Comparison of ENCODE assay signal across 8 mouse cellular contexts in the genomic region with DNA sequence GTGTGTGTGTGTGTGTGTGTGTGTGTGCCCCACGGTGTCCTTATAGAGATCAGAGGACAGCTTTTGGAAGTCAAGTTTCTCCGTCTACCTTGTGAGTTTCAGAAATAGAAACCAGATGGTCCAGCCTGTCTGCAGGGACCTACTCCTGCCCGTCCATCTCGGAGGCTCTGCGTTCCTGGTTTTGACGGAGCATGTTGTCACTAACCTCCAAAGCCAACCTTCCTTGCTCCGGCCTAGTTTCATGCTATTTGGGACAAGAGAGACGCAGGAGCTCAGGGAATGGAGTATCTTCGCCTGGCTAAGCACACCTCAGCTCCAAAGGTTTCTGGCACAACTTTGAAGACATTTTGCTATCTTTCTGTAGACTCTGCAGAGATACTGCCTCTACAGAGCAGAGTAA. TPM values are rescaled to one million over a fixed set of nuclear protein-coding genes. Genes with fewer than 3 reads are reported as not detected.
DNase-seq lines count a peak whose midpoint lies in the region; ATAC-seq lines count a peak whose summit lies in the region.

No protein-coding gene starts in this region.

- peak overlapping the region; percentile 95 for H3K27ac ChIP-seq in embryonic facial prominence, embryonic 15.5 days (replicated peaks)
- H3K27ac ChIP-seq in hindbrain, embryonic 10.5 days, result peak overlapping the region; percentile 87
- peak overlapping the region; percentile 81 for H3K27ac ChIP-seq in midbrain, embryonic 11.5 days (ENCODE audit: low read depth, low read length)

- no peaks in the 10 kb centered on the region for H3K27me3 ChIP-seq in embryonic facial prominence, embryonic 15.5 days
- H3K27me3 ChIP-seq in hindbrain, embryonic 10.5 days (ENCODE audit: insufficient read depth, poor library complexity, severe bottlenecking), result no peaks in the 10 kb centered on the region
- H3K27me3 ChIP-seq in midbrain, embryonic 11.5 days (ENCODE audit: control insufficient read depth, insufficient read depth, low read length), result no peaks in the 10 kb centered on the region

- no peaks in the 10 kb centered on the region for H3K36me3 ChIP-seq in embryonic facial prominence, embryonic 15.5 days
- H3K36me3 ChIP-seq in hindbrain, embryonic 10.5 days, result no peaks in the 10 kb centered on the region
- H3K36me3 ChIP-seq in midbrain, embryonic 11.5 days (ENCODE audit: control insufficient read depth, insufficient read depth, low read length), result no peaks in the 10 kb centered on the region

- no peak overlapping the region for H3K4me3 ChIP-seq in embryonic facial prominence, embryonic 15.5 days (replicated peaks)
- H3K4me3 ChIP-seq in hindbrain, embryonic 10.5 days, result peak overlapping the region; percentile 49
- H3K4me3 ChIP-seq in midbrain, embryonic 11.5 days (ENCODE audit: low read depth, low read length), result no peak overlapping the region

- H3K4me1 ChIP-seq in embryonic facial prominence, embryonic 15.5 days, result peaks cover 38% of the 10 kb centered on the region
- peaks cover 45% of the 10 kb centered on the region for H3K4me1 ChIP-seq in hindbrain, embryonic 10.5 days (replicated peaks)
- H3K4me1 ChIP-seq in midbrain, embryonic 11.5 days (ENCODE audit: control insufficient read depth, insufficient read depth, low read length), result peaks cover 28% of the 10 kb centered on the region

- no peak overlapping the region for H3K9ac ChIP-seq in embryonic facial prominence, embryonic 15.5 days
- no peak overlapping the region for H3K9ac ChIP-seq in midbrain, embryonic 11.5 days (ENCODE audit: low read length)

- H3K4me2 ChIP-seq in embryonic facial prominence, embryonic 15.5 days (replicated peaks), result peak overlapping the region; percentile 59
- peak overlapping the region; percentile 52; the same call in 1 of the 2 replicates for H3K4me2 ChIP-seq in midbrain, embryonic 11.5 days

- DNase-seq in CD4-positive, CD25-positive, alpha-beta regulatory T cell, adult 2 months (ENCODE audit: low read depth, low spot score), result peak; percentile 51
- peak; percentile 40 to 41 for DNase-seq in B cell, adult 2 months
- DNase-seq in hindbrain, embryonic 10.5 days (ENCODE audit: low spot score), result no peak
- peak; percentile 86 for DNase-seq in midbrain, embryonic 11.5 days (ENCODE audit: low spot score, missing footprints)
- DNase-seq in T-cell, adult 2 months (ENCODE audit: low spot score), result no peak
- DNase-seq in adrenal gland, adult 18-20 months (ENCODE audit: low spot score in 2 of 2), result no peak

- ATAC-seq in CD4-positive, CD25-positive, alpha-beta regulatory T cell, adult 4 months, result no peak
- no peak for ATAC-seq in embryonic facial prominence, embryonic 15.5 days (ENCODE audit: insufficient number of reproducible peaks, low FRiP score, low TSS enrichment, low read depth)
- ATAC-seq in midbrain, embryonic 11.5 days (ENCODE audit: low FRiP score), result 0 out of 2 replicates have a peak, but pooled peaks have one; percentile 10

- 30% methylated on average over 9 of the region's 9 CpGs for WGBS in embryonic facial prominence, embryonic 15.5 days
- WGBS in hindbrain, embryonic 10.5 days, result 51% methylated on average over 9 of the region's 9 CpGs
- WGBS in midbrain, embryonic 11.5 days, result 58% methylated on average over 9 of the region's 9 CpGs

- H3K9me3 ChIP-seq in embryonic facial prominence, embryonic 15.5 days (replicated peaks), result no peaks in the 10 kb centered on the region
- H3K9me3 ChIP-seq in hindbrain, embryonic 10.5 days, result peaks cover 9% of the 10 kb centered on the region; the same call in 1 of the 2 replicates
- no peaks in the 10 kb centered on the region for H3K9me3 ChIP-seq in midbrain, embryonic 11.5 days (ENCODE audit: control insufficient read depth, low read length)

RNA-seq across cellular contexts. Expression of gene Chd2, which starts 54.2 kb away (rescaled TPM):
- 100 to 1,000 TPM; 223 to 256 TPM for polyA plus RNA-seq in CD4-positive, CD25-positive, alpha-beta regulatory T cell, adult 4 months (2017; shearing (Covaris generic))
- polyA plus RNA-seq in embryonic facial prominence, embryonic 15.5 days (2015; fragmentation: Nextera tagmentation; extraction: Ambion mirVana), result 46.7 and 53.0 TPM in 2 replicates
- polyA plus RNA-seq in hindbrain, embryonic 10.5 days (2016; fragmentation: Nextera tagmentation; extraction: Ambion mirVana), result 37.1 and 38.9 TPM in 2 replicates
- polyA plus RNA-seq in midbrain, embryonic 11.5 days (2014; fragmentation: Nextera tagmentation; extraction: Ambion mirVana), result 41.7 and 42.6 TPM in 2 replicates
- 10 to 100 TPM; 35.5 to 35.8 TPM for total RNA-seq in adrenal gland, adult 18-20 months (2021)

Comparison
In these comparisons a context has a peak if more than half of its experiments do, and no peak if none do; other contexts are left out.
1. DNase-seq: peak in CD4-positive, CD25-positive, alpha-beta regulatory T cell, adult 2 months (single experiment), B cell, adult 2 months (2 of 2) and midbrain, embryonic 11.5 days (single experiment); none in hindbrain, embryonic 10.5 days (single experiment), T-cell, adult 2 months (single experiment) and adrenal gland, adult 18-20 months (0 of 2).
2. Peak in every context shown above with its lines, with median percentiles within 50 percentile points of each other: H3K27ac ChIP-seq.